Mouse (Mus musculus) liver, embryonic 14.5 days (tissue): ENCODE measurements at regions not wholly inside any gene's neighbourhood (a gene's known extent, or its start where the extent isn't known, plus 50 kb on each side); places are given as distances from the start of the nearest gene placed in this dataset.

Experiments used
- ATAC-seq: fragments of 200-750 bp; cut with Nextera tagmentation; 2 replicates; pipeline ENCODE4 v1.8.0; 2017; ENCODE audit warnings: moderate number of reproducible peaks, mild to moderate bottlenecking, moderate library complexity; ENCODE audit not compliant: insufficient read depth
- DNase-seq, 3 experiments: peaks; one replicate each; pipeline ENCODE4 v3.0.0-alpha.2; 2012 to 2013; ENCODE audit warnings: low read depth in 3 of 3, low spot score in 3 of 3
- H3K27ac ChIP-seq: fragments of 300-500 bp; sonication (generic); 2 replicates; pipeline ENCODE4 v1.5.1; 2014; ENCODE audit warnings: moderate library complexity, mild to moderate bottlenecking, control low read depth, inconsistent platforms
- H3K27me3 ChIP-seq: fragments of 300-500 bp; sonication (generic); 2 replicates; pipeline ENCODE4 v1.6.1; 2014; ENCODE audit warnings: mild to moderate bottlenecking, low read length, moderate library complexity; ENCODE audit not compliant: control insufficient read depth, insufficient read depth
- H3K36me3 ChIP-seq: fragments of 300-500 bp; sonication (generic); replicated peaks from 2 replicates; pipeline ENCODE4 v1.6.1; 2014; ENCODE audit warnings: low read depth; ENCODE audit not compliant: control insufficient read depth, insufficient read depth
- H3K4me1 ChIP-seq, 2 experiments: fragments of 200-500 bp in 1 of 2; fragments of 300-500 bp in 1 of 2; sonication (generic) in 1 of 2; replicated peaks; 2 replicates each; pipeline ENCODE4 v1.6.1; 2012 to 2014; ENCODE audit warnings: antibody characterized with exemption in 1 of 2, inconsistent platforms in 1 of 2, low read length in 1 of 2; ENCODE audit not compliant: control insufficient read depth in 2 of 2, insufficient read depth in 2 of 2
- H3K4me2 ChIP-seq: fragments of 300-500 bp; sonication (generic); 2 replicates; pipeline ENCODE4 v1.6.1; 2014; ENCODE audit warnings: low read depth, mild to moderate bottlenecking, control low read depth, moderate library complexity
- H3K4me3 ChIP-seq, 2 experiments: fragments of 200-500 bp in 1 of 2; fragments of 300-500 bp in 1 of 2; sonication (generic) in 1 of 2; 2 replicates each; pipeline ENCODE4 v1.5.1; 2012 to 2014; ENCODE audit warnings: low read depth in 2 of 2, low read length in 2 of 2, mild to moderate bottlenecking in 2 of 2, control low read depth in 1 of 2, inconsistent platforms in 1 of 2, moderate library complexity in 1 of 2; ENCODE audit not compliant: insufficient read depth in 1 of 2
- H3K9ac ChIP-seq: fragments of 300-500 bp; sonication (generic); replicated peaks from 2 replicates; pipeline ENCODE4 v1.6.1; 2014; ENCODE audit warnings: mild to moderate bottlenecking, control low read depth, moderate library complexity
- H3K9me3 ChIP-seq: fragments of 300-500 bp; sonication (generic); 2 replicates; pipeline ENCODE4 v1.6.1; 2016; ENCODE audit warnings: low read length, mixed read lengths; ENCODE audit not compliant: control insufficient read depth
- CTCF ChIP-seq: IDR thresholded peaks from 2 replicates; pipeline ENCODE4 v1.5.1; 2016; ENCODE audit warnings: antibody characterized with exemption, low read depth, control low read depth
- EP300 ChIP-seq: IDR thresholded peaks from 2 replicates; pipeline ENCODE4 v1.6.1; 2016; ENCODE audit warnings: antibody characterized with exemption, low read depth
- WGBS: fragments of 180-500 bp; shearing (Covaris S2); extraction: QIAGEN DNeasy Blood & Tissue Kit; methylation state at CpG from one replicate; pipeline ENCODE4 v1.1.7; 2014; ENCODE audit not compliant: insufficient replicate concordance; 5-methylcytosine and 5-hydroxymethylcytosine counted together

DNA sequence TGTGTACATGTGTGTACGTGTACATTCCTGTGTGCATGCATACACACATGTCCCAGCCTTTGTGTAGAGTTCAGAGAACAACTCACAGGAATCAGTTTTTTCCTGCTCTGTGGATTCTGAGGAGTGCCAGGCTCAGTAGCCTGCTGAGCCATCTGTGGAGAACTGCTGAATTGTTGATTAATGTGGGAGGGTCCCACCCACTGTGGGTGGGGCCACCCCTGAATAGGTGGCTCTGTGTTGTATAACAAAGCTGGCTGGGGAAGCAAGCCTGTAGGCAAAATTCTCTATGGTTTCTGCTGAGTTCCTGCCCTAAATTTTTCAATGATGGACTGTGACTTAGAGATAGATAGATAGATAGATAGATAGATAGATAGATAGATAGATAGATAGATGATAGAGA lies 196.8 kb upstream of the Mvb12b start:
- H3K27me3 ChIP-seq: no peaks in the 10 kb centered on the region
- no peaks in the 10 kb centered on the region for H3K9me3 ChIP-seq
- TF ChIP-seq EP300 (no peak), CTCF (no peak)
- H3K4me1 ChIP-seq: no peaks in the 10 kb centered on the region
- WGBS: 63% methylated on average over 1 of the region's 1 CpGs
- no peak overlapping the region for H3K9ac ChIP-seq
- no peaks in the 10 kb centered on the region for H3K36me3 ChIP-seq
- H3K4me3 ChIP-seq: no peak overlapping the region
- H3K27ac ChIP-seq: no peak overlapping the region
- H3K4me2 ChIP-seq: no peak overlapping the region
- DNase-seq: no peak
- ATAC-seq: no peak

DNA sequence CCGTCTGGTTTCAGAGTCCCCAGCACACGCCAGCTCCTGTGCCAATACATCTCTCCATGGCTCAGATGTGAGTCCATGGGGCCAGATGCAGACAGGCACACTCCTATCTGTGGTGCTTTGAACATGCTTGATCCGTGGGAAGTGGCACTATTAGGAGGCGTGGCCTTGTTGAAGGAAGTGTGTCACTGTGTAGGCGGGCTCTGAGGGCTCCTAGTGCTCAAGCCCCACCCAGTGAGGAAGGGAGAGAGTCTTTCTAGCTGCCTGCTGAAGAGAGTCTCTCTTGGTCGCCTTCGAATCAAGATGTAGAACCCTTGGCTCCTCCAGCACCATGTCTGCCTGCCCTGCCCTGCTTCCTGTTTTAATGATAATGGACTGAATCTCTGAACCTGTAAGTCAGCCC lies 194.7 kb upstream of the Mvb12b start:
- H3K9ac ChIP-seq: no peak overlapping the region
- TF ChIP-seq EP300: no peak
- TF ChIP-seq CTCF: no peak
- no peak overlapping the region for H3K27ac ChIP-seq
- WGBS: 50% methylated on average over 7 of the region's 7 CpGs
- ATAC-seq (no peak), DNase-seq (no peak)
- H3K4me1 ChIP-seq: no peaks in the 10 kb centered on the region
- H3K4me3 ChIP-seq: no peak overlapping the region
- H3K4me2 ChIP-seq: no peak overlapping the region
- no peaks in the 10 kb centered on the region for H3K36me3 ChIP-seq
- H3K9me3 ChIP-seq: no peaks in the 10 kb centered on the region
- no peaks in the 10 kb centered on the region for H3K27me3 ChIP-seq

DNA sequence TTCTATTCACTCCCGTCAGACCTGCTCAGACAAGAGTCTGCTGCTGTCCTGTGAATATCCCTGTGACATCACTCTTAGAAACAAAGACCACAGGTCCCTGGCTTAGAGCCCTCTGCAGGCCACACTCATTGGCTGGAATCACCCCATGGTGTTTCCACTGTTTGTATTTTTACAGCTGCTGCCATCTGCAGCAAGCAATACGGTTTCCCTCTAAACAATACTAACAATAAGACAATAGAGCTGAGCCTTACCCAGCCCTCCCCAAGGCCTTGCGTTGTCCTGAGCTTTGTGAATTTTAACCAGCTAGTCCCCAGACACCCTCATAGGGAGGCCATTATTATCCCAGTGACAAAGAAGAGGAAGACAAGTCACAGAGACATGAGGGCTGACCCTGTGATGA lies 192.4 kb upstream of the Mvb12b start:
- Histone ChIP-seq H3K9ac (no peak overlapping the region), H3K4me3 (no peak overlapping the region), H3K4me2 (no peak overlapping the region), H3K36me3 (no peaks in the 10 kb centered on the region), H3K27ac (no peak overlapping the region), H3K9me3 (no peaks in the 10 kb centered on the region), H3K27me3 (no peaks in the 10 kb centered on the region), H3K4me1 (no peaks in the 10 kb centered on the region)
- DNase-seq: no peak
- TF ChIP-seq CTCF (no peak), EP300 (no peak)
- no peak for ATAC-seq
- 25% methylated on average over 3 of the region's 3 CpGs for WGBS

DNA sequence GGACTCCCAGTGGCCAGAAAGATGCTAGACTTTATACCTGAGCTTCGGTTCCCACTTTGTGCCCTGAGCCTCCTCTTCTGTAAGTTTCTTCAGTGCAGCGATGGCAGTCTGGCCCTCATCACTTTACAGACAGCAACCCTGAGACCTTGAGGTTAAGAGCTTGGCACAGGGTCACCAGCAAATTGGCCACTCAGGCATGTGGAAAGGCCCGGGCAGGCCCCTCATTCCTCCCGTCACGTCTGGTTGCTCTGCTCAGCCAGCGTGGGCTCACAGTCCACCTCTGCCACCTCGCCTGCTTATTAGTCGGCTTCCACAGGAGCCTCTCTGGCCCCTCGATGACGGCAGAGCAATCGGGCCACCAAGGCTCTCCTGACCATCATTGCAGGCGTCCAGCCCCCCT lies 191.5 kb upstream of the Mvb12b start:
- WGBS: 62% methylated on average over 12 of the region's 12 CpGs

DNA sequence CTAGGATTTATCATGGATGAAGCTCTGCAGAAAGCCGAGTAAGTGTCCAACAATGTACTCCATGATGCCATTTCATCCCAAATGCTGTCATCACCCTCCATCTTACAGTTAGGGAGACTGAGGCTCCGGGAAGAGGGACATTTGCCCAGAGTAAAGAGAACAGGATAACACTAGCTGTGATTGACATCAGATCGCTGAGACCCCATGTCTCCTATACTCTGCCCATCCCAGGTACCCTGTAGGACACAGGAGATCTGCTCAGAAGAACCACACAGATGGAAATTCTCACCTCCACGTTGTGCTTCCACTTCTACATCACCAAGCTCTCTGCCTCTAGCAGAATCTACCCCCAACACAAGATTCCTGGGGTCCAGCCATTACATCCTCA lies 191.1 kb upstream of the Mvb12b start:
- no peaks in the 10 kb centered on the region for H3K9me3 ChIP-seq
- no peaks in the 10 kb centered on the region for H3K4me1 ChIP-seq
- no peak overlapping the region for H3K4me3 ChIP-seq
- ATAC-seq (no peak), DNase-seq (no peak)
- WGBS: 45% methylated on average over 4 of the region's 4 CpGs
- H3K9ac ChIP-seq: no peak overlapping the region
- no peak overlapping the region for H3K4me2 ChIP-seq
- H3K36me3 ChIP-seq: no peaks in the 10 kb centered on the region
- no peak overlapping the region for H3K27ac ChIP-seq
- H3K27me3 ChIP-seq: no peaks in the 10 kb centered on the region
- TF ChIP-seq EP300: no peak
- no peak for TF ChIP-seq CTCF

More for the DNA sequence above, 191.5 kb upstream of the Mvb12b start:
- ATAC-seq (no peak), DNase-seq (no peak)
- Histone ChIP-seq H3K9ac (no peak overlapping the region), H3K27ac (no peak overlapping the region), H3K4me1 (no peaks in the 10 kb centered on the region), H3K27me3 (no peaks in the 10 kb centered on the region), H3K4me3 (no peak overlapping the region), H3K9me3 (no peaks in the 10 kb centered on the region), H3K4me2 (no peak overlapping the region), H3K36me3 (no peaks in the 10 kb centered on the region)
- TF ChIP-seq CTCF (no peak), EP300 (no peak)
